ENCODE assay signal across 8 mouse cellular contexts in the genomic region with DNA sequence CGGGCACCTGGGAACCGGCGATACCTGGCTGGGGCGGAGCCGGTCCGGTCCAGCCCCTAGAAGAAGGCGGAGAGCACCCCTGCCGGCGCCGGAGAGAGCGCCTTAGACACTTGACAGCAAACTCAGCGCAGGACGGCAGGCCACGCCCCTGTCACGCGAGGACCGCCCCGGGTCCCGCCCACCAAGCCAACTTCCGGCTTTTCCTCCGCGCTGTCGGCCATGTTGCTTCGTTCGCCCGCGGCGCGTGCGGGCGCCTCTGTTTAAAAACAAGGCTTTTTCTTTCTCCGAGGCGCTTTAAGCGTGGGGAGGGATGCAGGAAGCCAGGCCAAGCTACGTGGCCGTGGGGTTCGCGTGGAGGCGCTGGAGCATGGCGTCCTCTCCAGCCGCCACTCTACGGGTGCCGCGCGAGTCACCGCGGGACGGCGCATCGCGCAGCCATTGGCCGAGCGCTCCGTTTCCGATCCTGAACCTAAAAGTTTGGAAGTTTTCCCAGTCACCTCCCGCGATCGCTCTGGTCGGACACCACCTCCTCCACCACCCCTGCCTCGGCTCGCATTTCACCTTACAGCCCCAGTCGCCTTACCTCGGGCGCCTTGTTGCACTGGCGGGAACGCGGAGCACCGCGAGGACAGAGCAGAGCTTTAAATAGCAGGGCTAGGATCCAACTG. TPM values are rescaled to one million over a fixed set of nuclear protein-coding genes. Genes with fewer than 3 reads are reported as not detected.
DNase-seq lines count a peak whose midpoint lies in the region; ATAC-seq lines count a peak whose summit lies in the region.

TSS of gene Tbc1d2 (minus strand) at position 124 of the 668 bp plus-strand sequence.

- intact Hi-C loops in left cerebral cortex, postnatal 36 days (cut with DNase I) = loop anchor here (5.0 to 10.0 kb wide), 2 partner anchors 265 to 453 kb away; partner anchors contain the start of genes Trmo and Xpa

- under 1% methylated on average over 68 of the region's 69 CpGs for WGBS in embryonic facial prominence, embryonic 11.5 days
- under 1% methylated on average over 69 of the region's 69 CpGs for WGBS in intestine, embryonic 16.5 days
- under 1% methylated on average over 69 of the region's 69 CpGs for WGBS in midbrain, embryonic 10.5 days

- DNase-seq in adrenal gland, postnatal 25 days = peak; percentile 94
- DNase-seq in embryonic facial prominence, embryonic 11.5 days (ENCODE audit: low spot score) = peak; percentile 95
- peak; percentile 55 for DNase-seq in gonadal fat pad, adult 2 months (ENCODE audit: low read depth)
- peak; percentile 93 to 94 for DNase-seq in left cerebral cortex, postnatal 36 days (ENCODE audit: low spot score in 2 of 2)
- DNase-seq in midbrain, embryonic 10.5 days (ENCODE audit: low spot score) = peak; percentile 95
- peak; percentile 89 to 91 for DNase-seq in right cerebral cortex, postnatal 36 days (ENCODE audit: low spot score in 2 of 2)
- peak; percentile 91 to 94 for DNase-seq in urinary bladder, postnatal 4 days (ENCODE audit: low spot score in 2 of 2)

- ATAC-seq in embryonic facial prominence, embryonic 11.5 days (replicated peaks; ENCODE audit: insufficient number of reproducible peaks, low FRiP score, low TSS enrichment, low read depth) = peak; percentile 87
- peak; percentile 98 for ATAC-seq in intestine, embryonic 16.5 days

- H3K9me3 ChIP-seq in embryonic facial prominence, embryonic 11.5 days (replicated peaks; ENCODE audit: control insufficient read depth, low read length) = no peaks in the 10 kb centered on the region
- H3K9me3 ChIP-seq in intestine, embryonic 16.5 days (ENCODE audit: control insufficient read depth, low read length) = no peaks in the 10 kb centered on the region
- H3K9me3 ChIP-seq in midbrain, embryonic 10.5 days (replicated peaks) = no peaks in the 10 kb centered on the region

- H3K27ac ChIP-seq in embryonic facial prominence, embryonic 11.5 days (replicated peaks; ENCODE audit: low read depth, low read length) = peak within 1 kb of the TSS; percentile 65
- H3K27ac ChIP-seq in intestine, embryonic 16.5 days (ENCODE audit: low read length) = peak within 1 kb of the TSS; percentile 75
- H3K27ac ChIP-seq in midbrain, embryonic 10.5 days (replicated peaks) = peak within 1 kb of the TSS; percentile 93

- H3K36me3 ChIP-seq in embryonic facial prominence, embryonic 11.5 days (replicated peaks; ENCODE audit: control insufficient read depth, insufficient read depth, low read depth, low read length) = no peaks in the 10 kb centered on the region
- H3K36me3 ChIP-seq in intestine, embryonic 16.5 days (ENCODE audit: control insufficient read depth, insufficient read depth, low read length) = no peaks in the 10 kb centered on the region
- H3K36me3 ChIP-seq in midbrain, embryonic 10.5 days = no peaks in the 10 kb centered on the region

- H3K4me3 ChIP-seq in embryonic facial prominence, embryonic 11.5 days (ENCODE audit: low read depth, low read length) = peak within 1 kb of the TSS; percentile 67
- H3K4me3 ChIP-seq in intestine, embryonic 16.5 days (ENCODE audit: low read length) = peak within 1 kb of the TSS; percentile 78
- H3K4me3 ChIP-seq in midbrain, embryonic 10.5 days = peak within 1 kb of the TSS; percentile 74

- no peaks in the 10 kb centered on the region for H3K4me1 ChIP-seq in embryonic facial prominence, embryonic 11.5 days (ENCODE audit: control insufficient read depth, insufficient read depth, low read length)
- 0 out of 2 replicates have a peak, but pooled peaks cover 6% of the 10 kb centered on the region for H3K4me1 ChIP-seq in intestine, embryonic 16.5 days (ENCODE audit: control insufficient read depth, insufficient read depth, low read length)
- H3K4me1 ChIP-seq in midbrain, embryonic 10.5 days = peaks cover 14% of the 10 kb centered on the region

- peaks cover 7% of the 10 kb centered on the region for H3K27me3 ChIP-seq in embryonic facial prominence, embryonic 11.5 days (ENCODE audit: control insufficient read depth, insufficient read depth, low read length)
- 0 out of 2 replicates have a peak, but pooled peaks cover 2% of the 10 kb centered on the region for H3K27me3 ChIP-seq in intestine, embryonic 16.5 days (replicated peaks; ENCODE audit: control insufficient read depth, insufficient read depth, low read length)
- peaks cover 57% of the 10 kb centered on the region for H3K27me3 ChIP-seq in midbrain, embryonic 10.5 days (ENCODE audit: low read depth, poor library complexity, severe bottlenecking)

- H3K4me2 ChIP-seq in embryonic facial prominence, embryonic 11.5 days (ENCODE audit: low read depth, low read length) = peak within 1 kb of the TSS; percentile 94
- peak within 1 kb of the TSS; percentile 94 for H3K4me2 ChIP-seq in intestine, embryonic 16.5 days (ENCODE audit: low read depth, low read length)

- peak within 1 kb of the TSS; percentile 81 for H3K9ac ChIP-seq in embryonic facial prominence, embryonic 11.5 days (replicated peaks; ENCODE audit: low read length)
- H3K9ac ChIP-seq in intestine, embryonic 16.5 days (ENCODE audit: low read depth, low read length) = peak within 1 kb of the TSS; percentile 84

RNA-seq across cellular contexts. Expression of gene Tbc1d2, which starts in this region (rescaled TPM):
- 2.1 and 2.9 TPM in 2 replicates for total RNA-seq in adrenal gland, postnatal 25 days (2021)
- 1.3 and 1.6 TPM in 2 replicates for polyA plus RNA-seq in embryonic facial prominence, embryonic 11.5 days (2014; fragmentation: Nextera tagmentation; extraction: Ambion mirVana)
- 14.2 and 17.9 TPM in 2 replicates for polyA plus RNA-seq in gonadal fat pad, adult 2 months (2012; rRNA removed)
- polyA plus RNA-seq in intestine, embryonic 16.5 days (2015; fragmentation: Nextera tagmentation; extraction: Ambion mirVana) = 7.4 and 7.7 TPM in 2 replicates
- 1 to 10 TPM; 2.7 to 3.8 TPM for total RNA-seq in left cerebral cortex, postnatal 36 days (2021)
- polyA plus RNA-seq in midbrain, embryonic 10.5 days (2016; fragmentation: Nextera tagmentation; extraction: Ambion mirVana) = 0.65 and 0.76 TPM in 2 replicates

Comparison
In these comparisons a context has a peak if more than half of its experiments do, and no peak if none do; other contexts are left out.
1. Peak in every context shown above with its lines: DNase-seq, ATAC-seq, H3K4me3 ChIP-seq and H3K27ac ChIP-seq.
2. Peak in DNase-seq, H3K4me3 ChIP-seq and H3K27ac ChIP-seq in midbrain, embryonic 10.5 days; RNA of the gene not detected or under 1 TPM.